Mouse (Mus musculus): ENCODE measurements at regions not wholly inside any gene's neighbourhood (a gene's known extent, or its start where the extent isn't known, plus 50 kb on each side); places are given as distances from the start of the nearest gene placed in this dataset.

GRCm38 (mm10) chr2:51236852-51237251, 87.9 kb upstream of the Rnd3 start:
- Histone ChIP-seq H3K9me3 (ENCODE audit: low read length) (no peaks in the 10 kb centered on the region), H3K27ac (ENCODE audit: low read depth, low read length) (no peak overlapping the region), H3K4me2 (ENCODE audit: low read depth) (no peak overlapping the region), H3K27me3 (ENCODE audit: insufficient read depth, low read length) (no peaks in the 10 kb centered on the region), H3K36me3 (ENCODE audit: insufficient read depth) (no peaks in the 10 kb centered on the region), H3K4me3 (ENCODE audit: low read depth, low read length) (no peak overlapping the region), H3K9ac (no peak overlapping the region), H3K4me1 (ENCODE audit: insufficient read depth) (peaks cover 9% of the 10 kb centered on the region)
- no peak for TF ChIP-seq CTCF (IDR thresholded peaks at IDR 0.05; ENCODE audit: low read depth)
- no peak for DNase-seq
- no peak for ATAC-seq
- 74% methylated on average over 3 of the region's 3 CpGs for WGBS

- Histone ChIP-seq H3K27ac (ENCODE audit: low read depth, low read length) (no peak overlapping the region), H3K4me2 (ENCODE audit: low read depth) (no peak overlapping the region), H3K27me3 (ENCODE audit: insufficient read depth, low read length) (no peaks in the 10 kb centered on the region), H3K4me3 (ENCODE audit: low read depth, low read length) (no peak overlapping the region), H3K9me3 (ENCODE audit: low read length) (no peaks in the 10 kb centered on the region), H3K4me1 (ENCODE audit: insufficient read depth) (peaks cover 2% of the 10 kb centered on the region; the same call in 1 of the 2 replicates), H3K9ac (no peak overlapping the region), H3K36me3 (ENCODE audit: insufficient read depth) (no peaks in the 10 kb centered on the region)
- ATAC-seq (no peak), DNase-seq (no peak)
- WGBS = 72% methylated on average over 5 of the region's 5 CpGs
- TF ChIP-seq CTCF (IDR thresholded peaks at IDR 0.05; ENCODE audit: low read depth) = no peak
These were observed 85.5 kb upstream of the Rnd3 start for GRCm38 (mm10) chr2:51234427-51234826.

GRCm38 (mm10) chr2:51222851-51223250, 73.9 kb upstream of the Rnd3 start:
- no peak for ATAC-seq
- no peak for TF ChIP-seq CTCF (IDR thresholded peaks at IDR 0.05; ENCODE audit: low read depth)
- H3K4me2 ChIP-seq (ENCODE audit: low read depth) = no peak overlapping the region
- no peaks in the 10 kb centered on the region for H3K4me1 ChIP-seq (ENCODE audit: insufficient read depth)
- H3K4me3 ChIP-seq (ENCODE audit: low read depth, low read length) = no peak overlapping the region
- DNase-seq = no peak
- no peak overlapping the region for H3K27ac ChIP-seq (ENCODE audit: low read depth, low read length)
- H3K27me3 ChIP-seq (ENCODE audit: insufficient read depth, low read length) = no peaks in the 10 kb centered on the region
- no peaks in the 10 kb centered on the region for H3K36me3 ChIP-seq (ENCODE audit: insufficient read depth)
- H3K9me3 ChIP-seq (ENCODE audit: low read length) = no peaks in the 10 kb centered on the region
- WGBS = 8% methylated on average over 1 of the region's 1 CpGs
- no peak overlapping the region for H3K9ac ChIP-seq

GRCm38 (mm10) chr2:51219714-51220113, 70.8 kb upstream of the Rnd3 start:
- DNase-seq (no peak), ATAC-seq (no peak)
- WGBS = 68% methylated on average over 6 of the region's 6 CpGs
- Histone ChIP-seq H3K4me3 (ENCODE audit: low read depth, low read length) (no peak overlapping the region), H3K27me3 (ENCODE audit: insufficient read depth, low read length) (no peaks in the 10 kb centered on the region), H3K9ac (no peak overlapping the region), H3K27ac (ENCODE audit: low read depth, low read length) (no peak overlapping the region), H3K4me1 (ENCODE audit: insufficient read depth) (no peaks in the 10 kb centered on the region), H3K9me3 (ENCODE audit: low read length) (no peaks in the 10 kb centered on the region), H3K4me2 (ENCODE audit: low read depth) (no peak overlapping the region), H3K36me3 (ENCODE audit: insufficient read depth) (no peaks in the 10 kb centered on the region)
- no peak for TF ChIP-seq CTCF (IDR thresholded peaks at IDR 0.05; ENCODE audit: low read depth)

- H3K4me2 ChIP-seq (ENCODE audit: low read depth) = no peak overlapping the region
- no peaks in the 10 kb centered on the region for H3K27me3 ChIP-seq (ENCODE audit: insufficient read depth, low read length)
- H3K9me3 ChIP-seq (ENCODE audit: low read length) = no peaks in the 10 kb centered on the region
- H3K9ac ChIP-seq = no peak overlapping the region
- 54% methylated on average over 7 of the region's 7 CpGs for WGBS
- H3K4me3 ChIP-seq (ENCODE audit: low read depth, low read length) = no peak overlapping the region
- H3K27ac ChIP-seq (ENCODE audit: low read depth, low read length) = no peak overlapping the region
- TF ChIP-seq CTCF (IDR thresholded peaks at IDR 0.05; ENCODE audit: low read depth) = no peak
- ATAC-seq (no peak), DNase-seq (no peak)
- no peaks in the 10 kb centered on the region for H3K4me1 ChIP-seq (ENCODE audit: insufficient read depth)
- no peaks in the 10 kb centered on the region for H3K36me3 ChIP-seq (ENCODE audit: insufficient read depth)
These were observed 58.5 kb upstream of the Rnd3 start for GRCm38 (mm10) chr2:51207150-51208022.

GRCm38 (mm10) chr2:51206332-51206731, 57.4 kb upstream of the Rnd3 start:
- no peak overlapping the region for H3K27ac ChIP-seq (ENCODE audit: low read depth, low read length)
- ATAC-seq (no peak), DNase-seq (no peak)
- H3K27me3 ChIP-seq (ENCODE audit: insufficient read depth, low read length) = no peaks in the 10 kb centered on the region
- no peak overlapping the region for H3K4me3 ChIP-seq (ENCODE audit: low read depth, low read length)
- H3K36me3 ChIP-seq (ENCODE audit: insufficient read depth) = no peaks in the 10 kb centered on the region
- no peak overlapping the region for H3K4me2 ChIP-seq (ENCODE audit: low read depth)
- H3K4me1 ChIP-seq (ENCODE audit: insufficient read depth) = no peaks in the 10 kb centered on the region
- 46% methylated on average over 4 of the region's 4 CpGs for WGBS
- no peak overlapping the region for H3K9ac ChIP-seq
- TF ChIP-seq CTCF (IDR thresholded peaks at IDR 0.05; ENCODE audit: low read depth) = no peak
- no peaks in the 10 kb centered on the region for H3K9me3 ChIP-seq (ENCODE audit: low read length)

Measured in forebrain, postnatal 0 days (tissue).